Mouse (Mus musculus): ENCODE measurements around the gene Bdh2.

The Bdh2 gene

DNA sequence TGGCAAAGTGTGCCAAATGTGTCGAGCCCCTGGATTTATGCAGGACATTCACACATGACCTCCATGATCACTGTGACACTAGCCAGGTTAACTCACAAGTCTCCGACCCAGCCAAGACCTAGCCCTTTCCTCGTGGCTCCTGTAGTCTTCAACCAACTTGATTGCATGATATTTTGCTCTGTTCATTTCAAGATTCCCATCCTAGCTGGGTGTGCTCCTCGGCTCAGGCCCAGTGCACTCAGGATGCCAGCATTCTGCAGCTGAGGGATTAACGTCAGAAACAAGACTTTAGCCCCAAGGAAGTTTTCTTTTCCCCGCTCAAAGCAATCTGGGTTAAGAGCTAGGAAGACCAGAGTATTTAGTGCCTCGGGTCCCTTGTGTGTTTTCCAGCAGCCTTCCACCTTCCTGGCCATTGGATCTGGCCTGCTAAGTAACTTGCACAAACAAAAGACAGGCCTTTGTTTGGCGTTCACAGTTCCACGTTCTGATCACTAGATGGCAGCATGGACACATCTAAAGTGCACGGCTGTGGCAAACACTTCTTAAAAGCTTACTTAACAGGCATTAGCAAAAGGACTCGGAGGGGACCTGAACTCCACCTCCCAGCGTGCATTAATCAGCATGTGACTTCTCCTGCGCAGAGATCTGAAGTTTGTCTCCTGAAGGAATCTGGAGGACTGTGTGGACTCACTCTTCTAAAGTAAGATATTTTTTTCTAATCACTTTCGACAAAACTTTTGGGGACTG lies at the start of gene Bdh2:
Gene Bdh2 (plus strand): TSS at position 553 of the 747 bp plus-strand sequence.
- peak; percentile 65 to 67 for DNase-seq (ENCODE audit: low spot score in 2 of 2)

- DNase-seq (ENCODE audit: low spot score in 2 of 2): no peak
Measured at GRCm38 (mm10) chr3:135232058-135232457, 49.0 kb upstream of the Bdh2 start.

DNA sequence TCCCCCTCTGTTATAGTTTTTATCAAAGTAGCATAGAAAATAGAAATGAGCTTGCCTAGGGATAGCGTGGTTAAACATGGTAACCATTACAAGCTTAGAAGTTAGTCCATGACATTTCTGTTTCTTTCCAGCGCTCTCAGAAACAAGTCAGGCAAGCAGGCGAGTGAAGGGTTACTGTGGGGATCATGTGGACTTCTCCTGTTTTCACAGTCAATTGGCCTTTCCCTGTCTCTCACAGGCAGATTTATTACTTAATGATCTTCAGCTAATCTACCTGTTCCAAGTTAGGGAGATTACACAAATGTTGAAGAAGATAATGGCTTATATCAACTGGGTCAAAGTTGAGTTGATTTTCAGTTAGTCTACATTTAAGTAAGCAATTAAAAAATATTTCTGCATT lies 48.6 kb upstream of the Bdh2 start:
- DNase-seq (ENCODE audit: low spot score in 2 of 2): no peak

- DNase-seq (ENCODE audit: low spot score in 2 of 2): no peak
Measured at GRCm38 (mm10) chr3:135245733-135246132, 35.3 kb upstream of the Bdh2 start.

- no peak for DNase-seq (ENCODE audit: low spot score in 2 of 2)
Measured at GRCm38 (mm10) chr3:135246828-135247227, 34.2 kb upstream of the Bdh2 start.

GRCm38 (mm10) chr3:135249104-135249503 lies 31.9 kb upstream of the Bdh2 start:
- DNase-seq (ENCODE audit: low spot score in 2 of 2): no peak

- no peak for DNase-seq (ENCODE audit: low spot score in 2 of 2)
Measured at GRCm38 (mm10) chr3:135251825-135252224, 29.2 kb upstream of the Bdh2 start.

DNA sequence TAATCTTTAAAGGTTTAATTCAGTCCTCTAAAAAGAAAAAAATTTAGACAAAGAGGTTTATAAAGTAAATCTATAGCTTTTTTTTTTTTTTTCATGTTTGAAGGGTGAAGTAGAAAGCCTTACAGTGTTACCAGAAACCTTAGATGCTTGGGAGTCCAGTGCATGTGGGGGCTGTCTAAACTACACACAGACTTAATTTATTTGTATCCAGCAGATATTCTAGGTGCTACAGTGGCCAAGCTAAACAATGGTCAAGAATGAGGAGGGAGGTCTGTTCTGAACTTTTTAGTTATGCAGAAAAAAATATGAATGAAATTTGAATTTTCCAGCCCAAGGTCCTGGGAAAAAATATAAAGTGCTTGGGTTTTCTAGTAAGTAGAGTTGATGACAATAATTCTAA lies 26.2 kb upstream of the Bdh2 start:
- no peak for DNase-seq (ENCODE audit: low spot score in 2 of 2)

GRCm38 (mm10) chr3:135258919-135259318 lies 22.1 kb upstream of the Bdh2 start:
- no peak for DNase-seq (ENCODE audit: low spot score in 2 of 2)

- no peak for DNase-seq (ENCODE audit: low spot score in 2 of 2)
Measured at GRCm38 (mm10) chr3:135260233-135260632, 20.8 kb upstream of the Bdh2 start.

DNA sequence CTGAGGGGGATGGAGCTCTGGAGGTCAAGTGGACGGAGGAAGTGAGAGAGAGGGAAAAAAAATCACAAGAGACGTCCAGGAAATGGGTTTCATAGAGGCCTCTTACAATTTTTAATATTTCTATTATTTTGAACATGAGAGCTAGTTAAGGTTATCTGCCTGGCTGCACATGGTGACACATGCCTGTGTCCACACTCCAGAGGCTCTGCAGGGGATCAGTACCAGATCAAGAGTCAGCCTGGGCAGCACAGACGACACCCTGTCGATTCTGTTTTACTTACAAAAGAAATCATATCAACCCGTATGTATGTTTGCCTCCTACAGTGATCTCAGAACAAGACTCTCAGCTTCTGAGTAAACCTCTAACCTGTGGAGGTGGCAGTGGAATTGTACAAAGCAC lies 12.4 kb upstream of the Bdh2 start:
- no peak for DNase-seq (ENCODE audit: low spot score in 2 of 2)

GRCm38 (mm10) chr3:135269391-135269990 lies 11.5 kb upstream of the Bdh2 start:
- DNase-seq (ENCODE audit: low spot score in 2 of 2): no peak

DNA sequence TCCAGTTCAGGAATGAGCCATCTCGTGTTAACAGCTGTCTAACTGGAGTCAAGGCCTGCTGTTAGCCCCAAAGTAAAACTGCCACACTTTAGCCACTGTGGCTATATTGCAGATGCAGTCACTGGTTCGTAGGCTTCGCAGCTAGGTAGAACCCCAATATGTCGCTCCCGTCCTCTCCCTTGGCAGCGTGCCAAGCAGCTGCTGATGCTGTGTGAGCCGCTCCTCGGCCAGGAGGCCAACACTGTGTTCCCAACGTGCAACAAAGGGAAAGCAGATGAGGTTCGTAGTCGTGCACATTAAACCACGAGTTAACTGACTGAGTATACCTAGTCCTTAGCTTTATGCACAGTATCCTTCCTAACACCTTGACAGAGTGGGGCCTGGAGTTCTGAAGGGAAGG lies 8.4 kb upstream of the Bdh2 start:
- no peak for DNase-seq (ENCODE audit: low spot score in 2 of 2)

- DNase-seq (ENCODE audit: low spot score in 2 of 2): no peak
Measured at GRCm38 (mm10) chr3:135273047-135273446, 8.0 kb upstream of the Bdh2 start.

GRCm38 (mm10) chr3:135280160-135280559 lies 861 bp upstream of the Bdh2 start:
- DNase-seq (ENCODE audit: low spot score in 2 of 2): no peak

GRCm38 (mm10) chr3:135281701-135282100 lies 680 bp downstream of the Bdh2 start:
- no peak for DNase-seq (ENCODE audit: low spot score in 2 of 2)

DNA sequence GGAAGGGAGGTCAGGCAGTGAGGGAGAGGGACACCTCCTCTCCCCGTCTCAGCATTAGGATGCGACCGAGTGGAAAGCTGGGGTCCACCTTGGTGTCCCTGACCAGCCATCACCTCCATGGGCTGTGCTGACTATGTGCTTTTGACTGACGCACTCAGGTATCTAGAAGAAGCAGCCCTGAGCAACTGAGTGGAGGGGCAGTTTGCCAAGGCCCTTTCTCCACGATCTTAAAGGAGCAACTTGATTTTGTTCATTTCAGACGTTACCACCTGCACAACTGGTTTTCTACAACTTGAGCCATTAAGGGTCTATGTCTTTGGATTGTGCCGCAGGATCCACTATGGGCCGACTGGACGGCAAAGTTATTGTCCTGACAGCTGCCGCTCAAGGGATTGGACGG lies 4.2 kb downstream of the Bdh2 start:
- DNase-seq (ENCODE audit: low spot score in 2 of 2): no peak

DNA sequence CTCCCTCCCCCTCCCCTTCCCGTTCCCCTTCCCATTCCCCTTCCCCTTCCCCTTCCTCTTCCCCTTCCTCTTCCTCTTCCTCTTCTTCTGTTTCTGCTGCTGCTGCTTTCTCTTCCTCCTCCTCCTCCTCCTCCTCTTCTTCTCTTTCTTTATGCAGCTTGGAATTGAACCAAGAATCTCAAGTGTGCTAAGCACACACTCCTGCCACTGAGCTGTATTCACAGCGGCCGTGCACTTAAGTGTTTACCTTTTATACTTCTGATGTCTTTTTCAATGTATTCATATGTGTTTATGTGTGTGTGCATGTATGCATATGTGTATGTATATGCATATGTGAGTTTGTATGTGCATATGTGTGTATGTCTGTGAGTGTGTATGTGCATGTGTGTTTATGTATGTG lies 4.8 kb downstream of the Bdh2 start:
- no peak for DNase-seq (ENCODE audit: low spot score in 2 of 2)

- DNase-seq (ENCODE audit: low spot score in 2 of 2): no peak
Measured at GRCm38 (mm10) chr3:135288138-135288750, 7.2 kb downstream of the Bdh2 start.

- DNase-seq (ENCODE audit: low spot score in 2 of 2): no peak
Measured at GRCm38 (mm10) chr3:135289148-135289547, 8.1 kb downstream of the Bdh2 start.

- peak; percentile 22 to 34 for DNase-seq (ENCODE audit: low spot score in 2 of 2)
Measured at GRCm38 (mm10) chr3:135290249-135290894, 9.4 kb downstream of the Bdh2 start.

DNA sequence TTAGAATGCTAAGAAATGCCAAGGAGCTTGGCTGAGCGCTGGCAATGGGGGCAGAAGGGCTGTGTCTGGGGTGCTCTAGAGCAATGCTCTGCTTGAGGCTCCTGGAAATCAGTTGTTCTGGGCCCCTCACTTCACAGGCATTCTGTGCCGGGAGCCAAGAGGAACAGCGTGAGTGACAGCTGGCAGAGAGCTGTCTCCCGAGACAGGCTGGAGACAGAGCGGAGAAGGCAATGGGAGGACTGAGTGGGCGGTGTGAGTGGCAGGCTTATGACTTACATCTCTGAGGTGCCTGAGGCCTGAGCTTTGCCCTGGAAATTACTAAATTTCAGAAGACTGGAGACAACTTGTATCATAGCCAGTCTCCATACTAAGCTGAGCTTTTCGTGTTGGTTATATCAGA lies 12.7 kb downstream of the Bdh2 start:
- no peak for DNase-seq (ENCODE audit: low spot score in 2 of 2)

DNA sequence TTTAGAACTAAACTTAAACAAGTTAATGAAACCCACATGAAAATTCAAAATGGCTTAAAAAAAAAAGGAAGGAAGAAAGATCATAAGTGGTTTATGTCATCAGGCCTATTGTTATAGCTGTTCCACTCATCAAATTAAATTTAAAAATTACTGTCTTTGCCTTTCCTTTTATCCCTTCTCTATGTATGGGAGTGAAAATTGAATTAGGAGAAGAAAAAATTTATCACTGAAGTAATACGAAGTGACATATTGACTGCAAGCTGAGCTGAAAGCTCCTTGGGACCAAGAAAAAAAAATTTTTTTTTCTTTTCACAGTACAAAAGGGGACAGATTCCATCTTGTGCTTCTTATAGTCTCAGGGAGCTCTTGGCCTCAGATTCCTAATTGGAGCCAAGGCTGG lies 14.5 kb downstream of the Bdh2 start:
- DNase-seq (ENCODE audit: low spot score in 2 of 2): no peak
